Mouse (Mus musculus) myocyte (in vitro differentiated cells): ENCODE measurements around the gene Mettl5.

Experiments
- MAX ChIP-seq: IDR thresholded peaks from one replicate; pipeline ENCODE4 v1.6.1; 2011; ENCODE audit warnings: low read depth, mild to moderate bottlenecking, control low read depth
- POLR2A ChIP-seq: IDR thresholded peaks from one replicate; pipeline ENCODE4 v1.6.1; 2011; ENCODE audit warnings: low read depth, mild to moderate bottlenecking, control low read depth, moderate library complexity; ENCODE audit not compliant: insufficient read length
- REST ChIP-seq: IDR thresholded peaks from one replicate; pipeline ENCODE4 v1.6.1; 2011; ENCODE audit warnings: mild to moderate bottlenecking, control low read depth, moderate library complexity; ENCODE audit not compliant: insufficient read depth, insufficient read length
- TCF12 ChIP-seq: IDR thresholded peaks from one replicate; pipeline ENCODE4 v1.6.1; 2011; ENCODE audit warnings: mild to moderate bottlenecking, control low read depth; ENCODE audit not compliant: poor library complexity, insufficient read depth, severe bottlenecking
- USF1 ChIP-seq: IDR thresholded peaks from one replicate; pipeline ENCODE4 v1.6.1; 2011; ENCODE audit warnings: low read depth, mild to moderate bottlenecking, control low read depth, moderate library complexity

DNA sequence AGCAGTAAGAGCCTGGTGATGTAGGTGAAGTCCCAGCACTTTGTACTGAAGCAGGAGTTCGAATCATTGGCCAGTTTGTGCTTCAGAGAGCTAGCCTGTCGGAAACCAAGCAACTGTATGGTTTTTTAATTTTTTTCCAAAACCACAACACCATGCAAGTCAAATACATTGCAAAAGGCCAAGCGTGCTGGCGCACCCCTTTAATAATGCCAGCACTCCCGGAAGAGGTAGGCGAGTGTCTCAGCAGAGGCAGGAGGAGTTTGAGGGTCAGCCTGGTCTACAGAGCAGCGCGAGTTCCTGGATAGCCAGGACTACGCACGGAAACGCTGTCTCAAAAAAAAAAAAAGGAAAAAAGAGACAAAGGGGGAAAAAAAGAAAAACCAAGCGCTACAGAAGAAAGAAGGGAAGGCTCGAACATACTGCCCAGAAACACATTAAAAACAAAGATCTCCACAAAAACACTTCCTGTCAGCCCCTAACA, 24.4 kb downstream of the Mettl5 start:
- TF ChIP-seq POLR2A (no peak), USF1 (no peak), MAX (no peak), TCF12 (no peak), REST (no peak)
